In genomic region chr9:74248084-74248483, GRCm38 (mm10) we compare ENCODE assay signal across 18 mouse cellular contexts.
"Had no signal": no experiment of that assay in that cellular context is flagged by ENCODE, and none has a peak within 500 bp of the region (broad histone marks: within the 10 kb centered on the region; RNA-seq: fewer than 3 reads in every experiment).

No protein-coding gene starts in this region.

- H3K27ac ChIP-seq: kidney, embryonic 15.5 days; left cerebral cortex, adult 2 months; liver, embryonic 13.5 days; midbrain, embryonic 13.5 days; neural tube, embryonic 13.5 days; stomach, embryonic 15.5 days had no signal

- H3K9me3 ChIP-seq: kidney, embryonic 15.5 days; liver, embryonic 13.5 days; midbrain, embryonic 13.5 days; neural tube, embryonic 13.5 days; stomach, embryonic 15.5 days had no signal

- H3K4me1 ChIP-seq: kidney, embryonic 15.5 days; liver, embryonic 13.5 days; midbrain, embryonic 13.5 days; stomach, embryonic 15.5 days had no signal

- H3K27me3 ChIP-seq: kidney, embryonic 15.5 days; liver, embryonic 13.5 days; midbrain, embryonic 13.5 days; neural tube, embryonic 13.5 days; stomach, embryonic 15.5 days had no signal

- H3K36me3 ChIP-seq: kidney, embryonic 15.5 days; liver, embryonic 13.5 days; midbrain, embryonic 13.5 days; neural tube, embryonic 13.5 days; stomach, embryonic 15.5 days had no signal

- H3K9ac ChIP-seq: kidney, embryonic 15.5 days; liver, embryonic 13.5 days; midbrain, embryonic 13.5 days; neural tube, embryonic 13.5 days; stomach, embryonic 15.5 days had no signal

- DNase-seq: kidney, postnatal 10 days; kidney, postnatal 36 days; layer of hippocampus, postnatal 36 days; liver, embryonic 13.5 days; lung, adult 2 months; lung, postnatal 14 days; lung, postnatal 4 days; retina, postnatal 1 day; right cerebral cortex, postnatal 25 days; spleen, adult 18-20 months; thymus, postnatal 25 days had no signal

- H3K4me2 ChIP-seq: kidney, embryonic 15.5 days; liver, embryonic 13.5 days; midbrain, embryonic 13.5 days; neural tube, embryonic 13.5 days; stomach, embryonic 15.5 days had no signal

- H3K4me3 ChIP-seq: kidney, embryonic 15.5 days; left cerebral cortex, adult 2 months; liver, embryonic 13.5 days; midbrain, embryonic 13.5 days; myocyte; neural tube, embryonic 13.5 days; stomach, embryonic 15.5 days had no signal

- ATAC-seq: midbrain, embryonic 13.5 days; midbrain, embryonic 16.5 days had no signal
